Mouse (Mus musculus) lung, postnatal 4 days (tissue): ENCODE results near the gene Cyp2d22.
"Not testable (repeated sequence)": the region's sequence is repeated elsewhere in the genome, so short reads cannot be mapped to it uniquely, and the experiment has no call there.

Source experiments
- DNase-seq, 2 experiments: peaks; one replicate each; pipeline ENCODE4 v3.0.0; 2021

Cyp2d22 gene

GRCm38 (mm10) chr15:82376393-82377138 lies 3.5 kb downstream of the Cyp2d22 start:
- DNase-seq, result peak; percentile 73 to 81

GRCm38 (mm10) chr15:82375855-82376254 lies 4.2 kb downstream of the Cyp2d22 start:
- DNase-seq, result no peak

DNA sequence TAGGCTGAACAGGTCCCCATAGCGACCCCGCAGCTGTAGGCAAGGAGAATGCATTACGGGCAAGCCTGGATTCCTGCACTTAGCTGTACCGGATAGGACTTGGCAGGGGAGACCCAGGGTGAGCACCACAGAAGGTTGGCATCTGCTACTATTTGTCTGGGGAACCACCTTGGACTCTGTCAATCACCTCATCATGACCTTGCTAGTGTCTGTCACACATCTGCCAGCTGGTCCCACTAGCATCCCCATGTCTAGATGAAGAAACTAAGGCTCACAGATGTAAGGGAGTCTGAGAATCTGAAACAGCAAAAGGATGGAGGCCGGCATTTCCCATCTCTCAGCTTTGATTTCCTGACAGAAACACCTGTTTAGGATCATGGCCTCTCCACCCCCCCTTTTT lies 5.6 kb downstream of the Cyp2d22 start:
- DNase-seq, result no peak

DNA sequence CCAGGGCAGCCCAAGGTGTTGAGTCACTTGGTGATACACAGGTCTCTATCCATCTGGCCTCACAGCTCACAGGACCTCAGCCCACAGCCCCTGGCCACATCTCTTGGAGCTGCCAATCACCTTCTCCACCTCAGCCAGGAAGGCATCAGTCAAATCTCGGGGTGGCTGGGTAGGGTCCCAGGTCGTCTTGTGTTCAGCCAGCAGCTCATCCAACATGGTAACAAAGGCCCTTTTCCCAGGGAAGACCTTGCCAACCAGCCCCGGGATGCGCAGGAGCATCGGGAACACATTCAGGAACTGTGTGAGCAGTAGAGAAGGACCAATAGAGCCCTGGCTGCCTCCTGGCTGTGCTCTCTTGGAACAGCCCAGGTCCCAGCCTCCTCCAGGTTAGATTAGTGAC lies 7.1 kb downstream of the Cyp2d22 start:
- no peak for DNase-seq

- no peak for DNase-seq
Measured at GRCm38 (mm10) chr15:82372446-82372845, 7.6 kb downstream of the Cyp2d22 start.

DNA sequence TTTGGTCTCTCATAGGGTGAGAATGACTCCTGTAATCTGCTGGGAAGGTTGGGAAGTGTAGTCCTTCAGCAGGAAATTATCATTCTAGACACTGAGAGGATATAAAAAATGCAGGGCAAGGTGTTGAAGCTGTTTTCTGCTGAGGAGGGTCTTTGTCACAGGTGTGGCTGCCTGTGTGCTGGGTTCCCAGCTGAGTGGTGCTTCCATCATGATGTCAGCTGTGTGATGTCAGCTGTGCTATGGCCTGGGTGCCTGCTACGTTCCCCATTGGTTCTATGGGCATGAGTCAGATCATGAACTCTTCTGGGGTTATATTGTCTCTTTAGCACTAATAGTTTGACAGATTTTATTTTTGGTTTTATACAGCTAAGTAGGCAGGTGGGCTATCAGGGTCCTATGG lies 11.2 kb downstream of the Cyp2d22 start:
- no peak for DNase-seq

DNA sequence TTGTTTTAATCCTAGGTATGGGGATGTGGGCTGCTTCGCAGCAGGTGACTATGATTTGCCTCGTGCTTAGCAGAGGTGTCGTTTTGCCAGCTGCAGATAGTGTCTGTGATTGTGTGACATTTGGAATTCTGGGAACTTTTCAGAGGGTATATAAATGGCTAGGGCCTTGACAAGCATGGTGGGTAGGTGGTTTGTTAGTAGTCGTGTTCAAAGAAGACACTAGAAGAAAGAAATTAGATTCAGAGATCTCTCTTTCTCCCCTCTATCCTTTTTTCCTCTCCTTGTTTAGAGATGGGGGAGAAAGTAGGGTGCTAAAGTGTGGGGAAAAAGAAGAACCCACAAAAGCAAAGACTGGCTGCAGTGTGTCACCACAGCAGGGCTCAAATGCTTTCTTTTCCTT lies 11.9 kb downstream of the Cyp2d22 start:
- no peak for DNase-seq

DNA sequence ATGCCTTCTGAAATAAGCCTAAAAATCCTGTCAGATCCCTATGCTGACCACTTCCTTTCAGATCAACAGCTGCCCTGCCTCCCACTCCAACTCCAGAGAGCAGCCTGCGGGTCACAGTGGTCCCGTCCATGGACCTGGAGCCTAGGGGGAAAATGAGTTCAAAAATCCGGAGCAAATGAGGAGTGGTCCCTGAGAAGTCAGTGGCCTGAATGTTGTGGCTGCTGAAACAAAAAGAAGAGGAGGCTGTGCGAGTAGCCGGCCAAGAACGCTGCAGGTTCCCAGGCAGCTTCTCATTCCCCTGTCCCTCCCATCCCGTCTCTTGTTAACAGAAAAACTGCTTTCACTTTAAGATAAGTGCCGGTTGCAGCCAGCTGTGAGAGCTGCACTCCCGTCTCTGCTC lies 15.5 kb downstream of the Cyp2d22 start:
- peak in 1 of 2 experiments; percentile 5 for DNase-seq

DNA sequence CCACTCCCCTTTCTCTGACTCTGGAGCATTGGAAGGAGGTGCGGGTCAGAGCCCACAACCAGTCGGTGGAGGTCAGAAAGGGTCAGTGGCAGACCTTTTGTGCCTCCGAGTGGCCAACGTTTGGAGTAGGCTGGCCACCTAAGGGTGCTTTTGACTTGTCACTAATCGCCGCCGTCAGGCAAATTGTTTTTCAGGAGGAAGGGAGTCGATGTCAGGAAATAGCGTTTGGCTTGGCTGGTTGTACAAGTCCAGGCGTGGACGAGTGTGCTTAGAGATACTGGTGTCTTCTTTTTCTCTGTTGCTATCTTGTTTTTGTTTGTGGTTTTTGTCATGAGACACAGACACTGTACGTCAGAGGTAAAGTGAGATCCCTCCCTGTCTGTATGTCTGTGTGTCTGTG lies 16.3 kb downstream of the Cyp2d22 start:
- not testable (repeated sequence) for DNase-seq

- no peak for DNase-seq
Measured at GRCm38 (mm10) chr15:82362234-82362633, 17.8 kb downstream of the Cyp2d22 start.

DNA sequence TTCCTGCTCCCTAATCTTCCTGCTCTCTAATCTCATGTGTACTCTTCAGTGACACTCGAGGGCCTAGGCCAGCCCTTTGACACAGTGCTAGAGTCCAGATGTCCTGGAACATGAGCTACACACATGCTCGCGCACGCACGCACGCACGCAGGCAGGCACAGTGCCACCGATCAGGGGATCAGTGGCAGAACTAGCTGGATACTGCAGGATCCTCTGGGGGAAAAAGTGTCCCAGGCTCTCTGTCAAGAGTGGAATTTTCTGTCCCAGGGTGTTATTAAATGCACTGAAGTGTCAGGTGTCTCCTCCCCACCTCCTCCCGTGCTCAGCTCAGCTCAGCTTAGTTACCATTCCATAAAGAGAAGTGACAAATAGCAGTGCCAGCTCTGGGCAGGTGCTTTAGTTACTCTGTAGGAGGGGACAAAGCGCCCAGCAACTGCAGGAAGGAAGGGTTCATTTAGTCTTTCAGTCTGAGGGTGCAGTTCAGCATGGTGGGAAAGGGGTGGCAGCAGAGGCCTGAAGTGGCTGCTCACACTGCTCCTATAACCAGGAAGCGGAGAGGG lies 18.5 kb downstream of the Cyp2d22 start:
- DNase-seq, result peak in 1 of 2 experiments; percentile 44

DNA sequence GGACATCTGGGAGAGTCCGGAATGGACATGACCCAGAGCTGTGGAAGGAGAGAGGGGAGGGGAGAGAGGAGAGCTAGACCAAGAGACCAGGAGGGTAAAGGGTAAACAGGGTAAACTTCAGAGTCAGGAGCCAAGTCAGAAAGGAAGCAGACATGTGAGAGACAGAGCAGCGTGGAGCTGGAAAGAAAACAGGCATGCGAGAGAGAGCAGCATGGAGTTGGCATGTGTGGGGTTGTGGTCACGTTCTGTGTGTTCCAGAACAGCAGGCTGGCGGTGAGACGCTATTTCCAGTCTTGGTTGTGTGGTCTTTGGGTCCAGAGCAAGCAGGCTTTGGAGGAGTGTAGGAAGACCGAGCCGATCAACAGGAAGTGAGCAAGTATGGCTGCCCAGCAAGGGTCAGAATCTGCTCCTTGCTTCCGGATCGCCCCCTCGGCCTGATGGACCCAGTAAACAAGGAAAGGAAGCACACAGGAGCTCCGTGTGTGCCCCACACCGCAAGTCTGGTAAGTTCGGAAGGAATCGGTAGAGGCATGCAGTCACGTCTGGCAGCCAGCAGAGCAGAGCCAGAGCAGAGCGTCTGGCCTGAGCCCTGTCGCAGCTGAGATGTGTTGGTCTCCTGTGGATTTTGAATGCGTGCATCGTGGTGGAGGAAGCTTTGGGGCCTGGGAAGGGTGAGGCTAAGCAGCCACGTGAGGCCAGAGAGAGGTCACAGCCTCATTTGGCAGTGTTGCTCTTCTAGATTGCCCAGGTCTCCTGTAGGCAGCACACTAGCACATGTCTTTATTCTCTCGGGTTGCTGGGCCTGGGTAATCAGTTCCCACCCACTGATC lies 21.4 kb downstream of the Cyp2d22 start:
- peak in 1 of 2 experiments; percentile 17 for DNase-seq

DNA sequence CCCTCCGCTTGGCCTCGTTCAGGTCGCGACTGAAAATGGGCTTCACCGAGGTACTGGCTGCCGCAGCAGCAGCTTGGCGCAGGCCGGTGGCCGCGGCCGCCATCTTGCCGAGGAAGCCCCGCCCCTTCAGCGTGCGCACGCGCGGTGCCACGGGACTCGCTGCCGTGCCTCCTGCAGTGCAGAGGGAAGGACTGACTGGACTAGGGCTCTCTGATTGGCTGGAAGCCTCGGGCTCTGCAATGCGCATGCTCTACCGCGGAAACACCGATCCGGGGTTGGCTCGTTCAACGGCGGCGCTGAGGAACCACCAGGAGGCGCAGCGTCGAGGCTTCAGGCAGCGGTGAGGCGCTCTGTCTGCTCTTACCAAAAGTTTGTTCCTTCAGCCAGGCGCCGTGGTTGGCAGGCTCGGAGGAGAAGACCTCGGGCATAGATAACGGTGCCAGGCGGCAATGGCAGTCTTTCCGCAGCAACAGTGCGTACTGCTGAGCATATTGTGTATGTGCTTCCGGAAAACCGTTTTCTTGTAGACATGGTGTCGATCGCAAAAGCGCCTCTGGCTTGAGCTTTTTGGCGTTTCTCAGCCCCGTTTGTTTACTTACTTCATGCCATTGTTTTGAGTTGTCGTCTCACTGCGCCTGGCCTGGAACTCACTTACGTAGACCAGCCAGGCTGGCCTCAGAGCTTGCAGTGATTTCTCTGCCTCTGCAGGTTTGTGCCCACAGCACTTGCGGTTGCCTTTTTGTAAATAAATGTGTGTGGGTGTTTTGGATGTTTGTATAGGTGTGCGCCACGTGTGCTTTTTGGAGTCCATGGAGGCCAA lies 25.7 kb downstream of the Cyp2d22 start, which contains the start of gene Ndufa6:
Ndufa6 (minus strand) TSS at position 197 of the 820 bp plus-strand sequence.
- peak; percentile 98 for DNase-seq

- DNase-seq, result no peak
Measured at GRCm38 (mm10) chr15:82353745-82354113, 26.3 kb downstream of the Cyp2d22 start.

GRCm38 (mm10) chr15:82353078-82353744 lies 26.8 kb downstream of the Cyp2d22 start:
- DNase-seq, result no peak

DNA sequence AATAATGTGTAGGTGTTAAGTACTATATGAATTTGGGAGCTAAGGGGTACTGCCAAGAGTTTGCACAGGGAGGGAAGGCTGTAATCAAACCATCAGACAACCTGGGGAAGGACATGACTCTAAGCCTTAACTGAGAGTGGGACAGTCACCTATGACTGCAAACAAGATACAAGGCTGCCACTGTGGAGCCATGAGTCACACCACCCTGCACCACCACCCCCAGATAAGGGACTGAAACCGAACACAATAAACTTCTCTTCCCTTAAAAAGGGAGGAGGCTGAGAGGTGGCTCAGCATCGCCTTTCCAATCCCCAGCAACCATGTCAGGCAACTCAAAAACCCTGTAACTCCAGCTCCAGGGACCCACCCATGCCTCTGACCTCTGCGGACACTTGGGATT lies 28.6 kb downstream of the Cyp2d22 start:
- no peak for DNase-seq

DNA sequence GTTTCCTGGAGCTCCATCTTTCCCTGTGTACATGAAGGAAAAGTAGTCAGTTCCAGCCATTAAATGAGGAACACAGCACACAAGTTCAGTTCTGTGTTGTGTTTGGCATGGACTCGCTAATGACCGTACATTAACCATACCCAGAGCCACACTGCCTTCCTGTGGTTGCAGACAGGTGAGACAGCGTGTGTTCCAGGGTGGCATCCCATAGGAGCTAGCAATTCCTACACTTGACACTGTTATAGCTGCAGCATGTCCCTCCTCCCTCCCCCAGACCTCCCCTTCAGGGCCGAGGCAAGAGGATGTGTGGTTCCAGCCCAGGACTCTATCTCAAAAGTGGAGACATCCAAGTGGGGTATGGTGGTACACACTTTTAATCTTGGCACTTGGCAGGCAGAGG lies 29.7 kb downstream of the Cyp2d22 start:
- DNase-seq, result no peak

DNA sequence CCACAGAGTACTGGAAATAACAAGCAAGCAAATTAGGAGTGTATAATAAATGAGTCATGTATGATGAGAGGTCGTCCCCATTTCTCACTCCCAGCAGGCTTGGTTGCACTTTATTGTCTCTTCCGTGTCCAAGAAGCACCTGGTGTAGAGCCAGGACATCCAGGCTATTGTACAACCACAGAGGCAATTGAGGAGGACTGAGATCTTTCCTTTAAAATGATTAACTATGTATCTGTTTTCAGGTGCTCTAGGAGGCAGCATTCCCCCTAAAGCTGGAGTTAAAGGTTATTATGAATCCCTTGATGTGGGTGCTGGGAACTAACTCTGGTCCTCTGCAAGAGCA lies 31.1 kb downstream of the Cyp2d22 start:
- DNase-seq, result no peak

- no peak for DNase-seq
Measured at GRCm38 (mm10) chr15:82348258-82348998, 31.6 kb downstream of the Cyp2d22 start.

- DNase-seq, result no peak
Measured at GRCm38 (mm10) chr15:82347852-82348251, 32.2 kb downstream of the Cyp2d22 start.

GRCm38 (mm10) chr15:82347303-82347676 lies 32.8 kb downstream of the Cyp2d22 start:
- no peak for DNase-seq
